Mouse (Mus musculus) embryonic fibroblast, embryonic 13.5 days (primary cell): Measurements from ENCODE around the gene Armh1.

Experiments
- CTCF ChIP-seq: IDR thresholded peaks from 2 replicates; pipeline ENCODE4 v1.5.1; 2011; ENCODE audit warnings: mild to moderate bottlenecking, control low read depth, low read length, moderate library complexity, borderline replicate concordance; ENCODE audit not compliant: insufficient read depth
- POLR2A ChIP-seq: IDR thresholded peaks from 2 replicates; pipeline ENCODE4 v1.6.1; 2011; ENCODE audit warnings: low read depth, mild to moderate bottlenecking, control low read depth, low read length, moderate library complexity

- TF ChIP-seq CTCF (no peak), POLR2A (no peak)
These were observed 26.7 kb downstream of the Armh1 start for GRCm38 (mm10) chr4:117225250-117225649.
